Mouse (Mus musculus): ENCODE data around the gene Lst1. TPM values are rescaled to one million over a fixed set of nuclear protein-coding genes. Genes with fewer than 3 reads are reported as not detected.

The Lst1 gene
- total and polyA plus RNA-seq, 3 experiments: 2.9 to 8.5 (median 8.4) TPM

- H3K4me1 ChIP-seq (ENCODE audit: control insufficient read depth in 1 of 2, insufficient read depth in 2 of 2): peaks cover 19 to 39% of the 10 kb centered on the region in 2 experiments
- peak overlapping the region; percentile 71 for H3K9ac ChIP-seq (ENCODE audit: insufficient read depth, low read depth)
- no peaks in the 10 kb centered on the region for H3K9me3 ChIP-seq (replicated peaks; ENCODE audit: low read length)
- H3K79me2 ChIP-seq (replicated peaks; ENCODE audit: control insufficient read depth, extremely low read depth, insufficient read depth, poor library complexity, severe bottlenecking): peaks cover 28% of the 10 kb centered on the region
- in situ Hi-C loops (cut with MboI; ENCODE audit: low pct_ligation_motif_present, low pct_unique_long_range_greater_than_20kb, low sequenced_read_pairs) (no loop called here), dilution Hi-C loops (cut with MboI; ENCODE audit: extremely low pct_ligation_motif_present, extremely low pct_unique_long_range_greater_than_20kb, low sequenced_read_pairs) (no loop called here)
- TF ChIP-seq E2F4 (IDR thresholded peaks at IDR 0.05; ENCODE audit: insufficient replicate concordance, low read depth, low read length) (no peak), IRF4 (IDR thresholded peaks at IDR 0.05; ENCODE audit: low read depth, low read length) (no peak), USF1 (IDR thresholded peaks at IDR 0.05; ENCODE audit: low read depth, low read length) (peak; percentile 35), BHLHE40 (IDR thresholded peaks at IDR 0.05; ENCODE audit: low read depth, low read length) (peak; percentile 45), ETS1 (conservative IDR thresholded peaks at IDR 0.05; ENCODE audit: low read depth, low read length) (0 out of 2 replicates have a peak, but pooled peaks have one; percentile 11), MAX (IDR thresholded peaks at IDR 0.05; ENCODE audit: low read length) (peak; percentile 66; the same call in 1 of the 2 replicates), MAZ (IDR thresholded peaks at IDR 0.05; ENCODE audit: low read depth, low read length) (peak; percentile 62; the same call in 1 of the 2 replicates), CHD2 (IDR thresholded peaks at IDR 0.05; ENCODE audit: low read length) (peak; percentile 78)
- no peaks in the 10 kb centered on the region for H3K27me3 ChIP-seq (replicated peaks)
- peak overlapping the region; percentile 56; the same call in 1 of the 2 replicates for H3K27ac ChIP-seq (ENCODE audit: insufficient read depth, low read depth)
- H3K36me3 ChIP-seq (replicated peaks in 1 of 2; ENCODE audit: control insufficient read depth in 1 of 2, insufficient read depth in 1 of 2, low read length in 1 of 2): peaks cover 3 to 15% of the 10 kb centered on the region in 2 experiments
- H3K4me3 ChIP-seq (replicated peaks in 1 of 3; ENCODE audit: low read depth in 2 of 3, low read length in 2 of 3, poor library complexity in 1 of 3): peak overlapping the region in 1 of 3 experiments; percentile 60
- no peak for DNase-seq (ENCODE audit: extremely low read depth)
- H3K4me2 ChIP-seq (ENCODE audit: insufficient read depth, low read depth, poor library complexity, severe bottlenecking): peak overlapping the region; percentile 92
Observed at GRCm38 (mm10) chr17:35197126-35197525, 8.9 kb upstream of the Lst1 start.

GRCm38 (mm10) chr17:35196321-35196641 lies 8.0 kb upstream of the Lst1 start:
- in situ Hi-C loops (cut with MboI; ENCODE audit: low pct_ligation_motif_present, low pct_unique_long_range_greater_than_20kb, low sequenced_read_pairs) (no loop called here), dilution Hi-C loops (cut with MboI; ENCODE audit: extremely low pct_ligation_motif_present, extremely low pct_unique_long_range_greater_than_20kb, low sequenced_read_pairs) (no loop called here)
- peaks cover 3 to 15% of the 10 kb centered on the region in 2 experiments for H3K36me3 ChIP-seq (replicated peaks in 1 of 2; ENCODE audit: control insufficient read depth in 1 of 2, insufficient read depth in 1 of 2, low read length in 1 of 2)
- no peaks in the 10 kb centered on the region for H3K9me3 ChIP-seq (replicated peaks; ENCODE audit: low read length)
- peaks cover 21 to 43% of the 10 kb centered on the region in 2 experiments for H3K4me1 ChIP-seq (ENCODE audit: control insufficient read depth in 1 of 2, insufficient read depth in 2 of 2)
- H3K4me3 ChIP-seq (replicated peaks in 1 of 3; ENCODE audit: low read depth in 2 of 3, low read length in 2 of 3, poor library complexity in 1 of 3): peak overlapping the region; percentile 60 to 80 (median 78)
- DNase-seq (ENCODE audit: extremely low read depth): no peak
- H3K27ac ChIP-seq (ENCODE audit: insufficient read depth, low read depth): peak overlapping the region; percentile 96
- H3K9ac ChIP-seq (ENCODE audit: insufficient read depth, low read depth): peak overlapping the region; percentile 71
- H3K79me2 ChIP-seq (replicated peaks; ENCODE audit: control insufficient read depth, extremely low read depth, insufficient read depth, poor library complexity, severe bottlenecking): peaks cover 23% of the 10 kb centered on the region
- H3K4me2 ChIP-seq (ENCODE audit: insufficient read depth, low read depth, poor library complexity, severe bottlenecking): peak overlapping the region; percentile 92
- H3K27me3 ChIP-seq (replicated peaks): no peaks in the 10 kb centered on the region
- TF ChIP-seq SMC3 (IDR thresholded peaks at IDR 0.05; ENCODE audit: low read depth, low read length) (no peak), TBP (conservative IDR thresholded peaks at IDR 0.05; ENCODE audit: low read depth, low read length) (no peak), POLR2A (IDR thresholded peaks at IDR 0.05; ENCODE audit: low read depth, low read length) (no peak), MXI1 (IDR thresholded peaks at IDR 0.05; ENCODE audit: low read depth, low read length) (no peak; the same call in 1 of the 2 replicates), GABPA (IDR thresholded peaks at IDR 0.05; ENCODE audit: insufficient replicate concordance, low read depth, low read length) (no peak), EP300 (IDR thresholded peaks at IDR 0.05; ENCODE audit: low read length) (no peak), CHD1 (IDR thresholded peaks at IDR 0.05; ENCODE audit: low read depth, low read length) (no peak), MEF2A (IDR thresholded peaks at IDR 0.05; ENCODE audit: borderline replicate concordance, low read depth, low read length) (no peak), RAD21 (IDR thresholded peaks at IDR 0.05; ENCODE audit: low read depth, low read length) (no peak), ELF1 (IDR thresholded peaks at IDR 0.05; ENCODE audit: low read depth, low read length) (0 out of 2 replicates have a peak, but pooled peaks have one; percentile 34), NELFE (IDR thresholded peaks at IDR 0.05; ENCODE audit: low read depth, low read length) (0 out of 2 replicates have a peak, but pooled peaks have one; percentile 2), IRF4 (IDR thresholded peaks at IDR 0.05; ENCODE audit: low read depth, low read length) (peak; percentile 43; the same call in 1 of the 2 replicates), RCOR1 (conservative IDR thresholded peaks at IDR 0.05; ENCODE audit: low read depth, low read length) (no peak), ZKSCAN1 (IDR thresholded peaks at IDR 0.05; ENCODE audit: borderline replicate concordance, low read depth, low read length) (no peak), ZNF384 (IDR thresholded peaks at IDR 0.05; ENCODE audit: low read depth, low read length) (no peak), UBTF (IDR thresholded peaks at IDR 0.05; ENCODE audit: low read depth, low read length) (no peak), TCF12 (IDR thresholded peaks at IDR 0.05; ENCODE audit: low read depth, low read length) (0 out of 2 replicates have a peak, but pooled peaks have one; percentile 11), USF2 (conservative IDR thresholded peaks at IDR 0.05; ENCODE audit: low read depth, low read length) (no peak), NRF1 (IDR thresholded peaks at IDR 0.05; ENCODE audit: low read depth, low read length) (no peak), MAFK (IDR thresholded peaks at IDR 0.05; ENCODE audit: insufficient replicate concordance, low read length) (no peak), ZC3H11A (IDR thresholded peaks at IDR 0.05; ENCODE audit: low read depth, low read length) (no peak), HCFC1 (IDR thresholded peaks at IDR 0.05; ENCODE audit: low read depth, low read length) (no peak), JUND (conservative IDR thresholded peaks at IDR 0.05; ENCODE audit: low read depth, low read length) (no peak), CTCF (conservative IDR thresholded peaks at IDR 0.05 in 1 of 2, IDR thresholded peaks at IDR 0.05 in 1 of 2; ENCODE audit: low read depth in 2 of 2, low read length in 2 of 2) (no peak), CHD2 (IDR thresholded peaks at IDR 0.05; ENCODE audit: low read length) (no peak), JUN (IDR thresholded peaks at IDR 0.05; ENCODE audit: insufficient read depth, low read depth, low read length) (no peak), E2F4 (IDR thresholded peaks at IDR 0.05; ENCODE audit: insufficient replicate concordance, low read depth, low read length) (no peak), MYC (IDR thresholded peaks at IDR 0.05; ENCODE audit: low read depth, low read length) (no peak), USF1 (IDR thresholded peaks at IDR 0.05; ENCODE audit: low read depth, low read length) (no peak)

All from CH12.LX (cell line).